Mouse (Mus musculus) cerebellum, adult 2 months (tissue): ENCODE data around the gene Eno3. TPM values are rescaled to one million over a fixed set of nuclear protein-coding genes. Genes with fewer than 3 reads are reported as not detected.

ENCODE experiments used
- DNase-seq, 2 experiments: peaks; one replicate each; pipeline ENCODE4 v3.0.0; 2021
- H3K27ac ChIP-seq: fragments of 200-500 bp; 2 replicates; pipeline ENCODE4 v1.5.1; 2012; ENCODE audit warnings: low read length, control low read depth, inconsistent platforms; ENCODE audit not compliant: insufficient read depth
- H3K27me3 ChIP-seq: fragments of 200-500 bp; 2 replicates; pipeline ENCODE4 v1.6.1; 2012; ENCODE audit warnings: inconsistent platforms, mild to moderate bottlenecking, low read length, moderate library complexity; ENCODE audit not compliant: control insufficient read depth, insufficient read depth
- H3K4me1 ChIP-seq: fragments of 200-500 bp; 2 replicates; pipeline ENCODE4 v1.6.1; 2011; ENCODE audit warnings: low read length; ENCODE audit not compliant: control insufficient read depth, insufficient read depth
- H3K4me3 ChIP-seq: fragments of 200-500 bp; replicated peaks from 2 replicates; pipeline ENCODE3; 2011; ENCODE audit warnings: mild to moderate bottlenecking, low read depth, low read length, control low read depth; ENCODE audit not compliant: insufficient read depth
- CTCF ChIP-seq: fragments of 200-500 bp; IDR thresholded peaks from 2 replicates; pipeline ENCODE4 v1.5.1; 2011; ENCODE audit warnings: low read depth, mild to moderate bottlenecking, control low read depth, low read length, moderate library complexity, borderline replicate concordance; ENCODE audit not compliant: insufficient read depth
- POLR2A ChIP-seq: fragments of 200-500 bp; IDR thresholded peaks from 2 replicates; pipeline ENCODE4 v1.6.1; 2011; ENCODE audit warnings: low read length, control low read depth, borderline replicate concordance; ENCODE audit not compliant: insufficient read depth
- WGBS: fragments of 180-500 bp; shearing (Covaris S2); methylation state at CpG from one replicate; pipeline ENCODE4 v1.1.7; 2018; 5-methylcytosine and 5-hydroxymethylcytosine counted together
- polyA plus RNA-seq: library from polyadenylated mRNA; depleted of rRNA; stranded (reverse); fragments of >200 nt; gene quantifications from 2 replicates; pipeline ENCODE4 v1.2.3, GENCODE M21; 2012

The Eno3 gene
- polyA plus RNA-seq, 1 experiment = 35.0 TPM

GRCm38 (mm10) chr11:70619101-70619500 lies 37.9 kb upstream of the Eno3 start, which contains the start of gene Chrne:
TSS of gene Chrne (minus strand) at chr11:70619216.
- no peak within 1 kb of the TSS for H3K4me3 ChIP-seq
- H3K4me1 ChIP-seq = peaks cover 4% of the 10 kb centered on the region; the same call in 1 of the 2 replicates
- no peak for DNase-seq
- 38% methylated on average over 1 of the region's 1 CpGs for WGBS
- TF ChIP-seq POLR2A (no peak), CTCF (no peak)
- H3K27me3 ChIP-seq = no peaks in the 10 kb centered on the region
- H3K27ac ChIP-seq = no peak within 1 kb of the TSS

GRCm38 (mm10) chr11:70621972-70622814 lies 34.8 kb upstream of the Eno3 start:
- Histone ChIP-seq H3K27me3 (no peaks in the 10 kb centered on the region), H3K4me1 (no peaks in the 10 kb centered on the region), H3K4me3 (no peak overlapping the region), H3K27ac (no peak overlapping the region)
- WGBS = 22% methylated on average over 7 of the region's 7 CpGs
- DNase-seq = no peak
- TF ChIP-seq CTCF (no peak), POLR2A (no peak)

GRCm38 (mm10) chr11:70623053-70623742 lies 33.8 kb upstream of the Eno3 start:
- no peak for DNase-seq

GRCm38 (mm10) chr11:70625473-70625872 lies 31.5 kb upstream of the Eno3 start:
- no peak for DNase-seq
- Histone ChIP-seq H3K4me1 (no peaks in the 10 kb centered on the region), H3K4me3 (no peak overlapping the region), H3K27ac (no peak overlapping the region), H3K27me3 (no peaks in the 10 kb centered on the region)
- 23% methylated on average over 4 of the region's 4 CpGs for WGBS
- no peak for TF ChIP-seq POLR2A
- peak; percentile 64 for TF ChIP-seq CTCF

More at GRCm38 (mm10) chr11:70623053-70623742, 33.8 kb upstream of the Eno3 start:
- H3K4me3 ChIP-seq = no peak overlapping the region
- H3K27me3 ChIP-seq = no peaks in the 10 kb centered on the region
- TF ChIP-seq POLR2A = no peak
- no peaks in the 10 kb centered on the region for H3K4me1 ChIP-seq
- no peak overlapping the region for H3K27ac ChIP-seq
- 71% methylated on average over 10 of the region's 10 CpGs for WGBS

- Histone ChIP-seq H3K4me3 (no peak overlapping the region), H3K4me1 (no peaks in the 10 kb centered on the region), H3K27me3 (no peaks in the 10 kb centered on the region), H3K27ac (no peak overlapping the region)
- TF ChIP-seq CTCF (no peak), POLR2A (no peak)
- 76% methylated on average over 4 of the region's 4 CpGs for WGBS
- DNase-seq = no peak
These were observed 30.1 kb upstream of the Eno3 start for GRCm38 (mm10) chr11:70626877-70627276.

GRCm38 (mm10) chr11:70628431-70628830 lies 28.6 kb upstream of the Eno3 start:
- Histone ChIP-seq H3K4me3 (no peak overlapping the region), H3K27ac (no peak overlapping the region), H3K4me1 (no peaks in the 10 kb centered on the region), H3K27me3 (no peaks in the 10 kb centered on the region)
- 68% methylated on average over 2 of the region's 2 CpGs for WGBS
- TF ChIP-seq POLR2A (no peak), CTCF (no peak)
- DNase-seq = no peak

- no peak for DNase-seq
- WGBS = 54% methylated on average over 5 of the region's 5 CpGs
- H3K4me3 ChIP-seq = no peak overlapping the region
- H3K27me3 ChIP-seq = no peaks in the 10 kb centered on the region
- TF ChIP-seq CTCF (peak; percentile 31; the same call in 1 of the 2 replicates), POLR2A (no peak)
- no peak overlapping the region for H3K27ac ChIP-seq
- H3K4me1 ChIP-seq = no peaks in the 10 kb centered on the region
These were observed 27.4 kb upstream of the Eno3 start for GRCm38 (mm10) chr11:70629557-70629956.

- TF ChIP-seq POLR2A = no peak
- no peak for TF ChIP-seq CTCF
These were observed 26.9 kb upstream of the Eno3 start for GRCm38 (mm10) chr11:70630129-70630528.

More at GRCm38 (mm10) chr11:70630129-70630528, 26.9 kb upstream of the Eno3 start:
- Histone ChIP-seq H3K4me3 (no peak overlapping the region), H3K4me1 (no peaks in the 10 kb centered on the region), H3K27ac (no peak overlapping the region), H3K27me3 (no peaks in the 10 kb centered on the region)
- DNase-seq = no peak
- 69% methylated on average over 7 of the region's 7 CpGs for WGBS
